Mouse (Mus musculus): ENCODE measurements around the gene Dnase1l3. TPM values are rescaled to one million over a fixed set of nuclear protein-coding genes. Genes with fewer than 3 reads are reported as not detected.
A peak's percentile ranks its signal among the peaks of the same experiment; 100 is the strongest.

Gene Dnase1l3
- polyA plus RNA-seq, 1 experiment from 2014 or later: 0.23 TPM

DNA sequence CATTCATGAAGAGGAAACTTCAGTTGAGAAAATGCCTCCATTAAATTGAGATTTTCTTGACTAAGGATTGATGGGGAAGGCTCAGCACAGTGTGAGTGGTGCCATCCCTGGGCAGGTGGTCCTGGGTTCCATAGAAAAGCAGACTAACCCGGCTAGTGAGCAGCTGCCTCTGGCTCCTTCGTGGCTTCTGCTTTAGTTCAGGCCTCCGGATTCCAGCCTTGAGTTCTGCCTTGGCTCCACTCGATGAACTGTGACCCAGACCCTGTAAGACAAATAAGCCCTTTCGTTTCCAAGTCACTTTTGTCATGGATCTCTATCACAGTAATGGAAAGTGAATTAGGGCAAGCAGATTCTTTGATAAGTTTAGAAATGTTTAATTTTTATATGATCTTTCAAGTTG lies 40.2 kb upstream of the Dnase1l3 start:
- H3K4me2 ChIP-seq: no peak overlapping the region
- no peaks in the 10 kb centered on the region for H3K9me3 ChIP-seq (ENCODE audit: control insufficient read depth, low read length)
- no peak overlapping the region for H3K27ac ChIP-seq (ENCODE audit: low read depth, low read length)
- H3K9ac ChIP-seq (ENCODE audit: low read length): no peak overlapping the region
- 66% methylated on average over 5 of the region's 5 CpGs for WGBS
- no peaks in the 10 kb centered on the region for H3K4me1 ChIP-seq (ENCODE audit: control insufficient read depth, insufficient read depth, low read length)
- no peak for DNase-seq (ENCODE audit: low spot score, missing footprints)
- H3K27me3 ChIP-seq (ENCODE audit: control insufficient read depth, insufficient read depth, low read length): no peaks in the 10 kb centered on the region
- ATAC-seq (ENCODE audit: low FRiP score): no peak
- no peaks in the 10 kb centered on the region for H3K36me3 ChIP-seq (ENCODE audit: control insufficient read depth, insufficient read depth, low read length)
- H3K4me3 ChIP-seq (ENCODE audit: low read depth, low read length): no peak overlapping the region

DNA sequence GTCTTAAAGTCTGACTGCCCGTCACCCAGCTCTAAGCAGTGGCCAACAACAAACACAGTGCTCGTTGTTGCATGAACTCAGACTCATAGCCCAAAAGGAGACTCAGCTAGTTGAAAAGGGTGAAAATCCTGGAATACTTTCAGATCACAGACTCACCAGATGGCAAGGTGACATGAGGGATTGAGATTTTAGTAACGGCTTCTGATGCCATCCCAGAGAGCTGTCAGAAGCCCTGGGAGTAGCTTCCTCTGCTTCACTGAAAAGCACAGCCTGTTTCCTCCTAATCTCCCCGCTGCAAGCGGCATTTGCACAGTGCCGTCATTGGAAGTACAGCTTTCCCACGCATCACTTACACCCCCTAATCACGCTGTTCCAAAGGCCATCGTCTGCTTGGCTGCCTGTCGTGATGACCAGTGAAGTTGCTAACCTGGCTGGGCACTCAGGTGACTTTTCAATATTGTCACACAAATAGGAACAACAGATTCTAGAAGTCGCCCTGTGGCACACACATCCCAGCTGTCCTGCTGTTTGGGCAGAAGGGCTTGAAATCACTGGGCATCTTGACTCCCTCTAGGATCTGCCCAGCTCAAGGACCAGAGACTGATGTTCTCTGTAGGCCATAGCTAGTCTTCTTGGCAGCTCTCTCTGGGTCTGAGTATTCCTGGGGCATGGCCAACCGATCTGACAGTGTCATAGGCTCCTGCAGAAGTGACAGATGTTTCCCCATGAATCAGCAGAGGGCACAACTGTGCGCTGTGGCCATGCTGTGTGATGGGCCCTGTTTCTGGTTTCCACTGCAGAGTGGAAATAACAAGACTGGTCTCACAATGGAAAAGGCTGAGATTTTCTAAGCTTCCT lies 37.9 kb upstream of the Dnase1l3 start:
- H3K4me2 ChIP-seq: no peak overlapping the region
- H3K27ac ChIP-seq (ENCODE audit: low read depth, low read length): no peak overlapping the region
- no peaks in the 10 kb centered on the region for H3K27me3 ChIP-seq (ENCODE audit: control insufficient read depth, insufficient read depth, low read length)
- H3K9ac ChIP-seq (ENCODE audit: low read length): no peak overlapping the region; the same call in 1 of the 2 replicates
- H3K36me3 ChIP-seq (ENCODE audit: control insufficient read depth, insufficient read depth, low read length): no peaks in the 10 kb centered on the region
- no peak for DNase-seq (ENCODE audit: low spot score, missing footprints)
- H3K9me3 ChIP-seq (ENCODE audit: control insufficient read depth, low read length): no peaks in the 10 kb centered on the region
- H3K4me1 ChIP-seq (ENCODE audit: control insufficient read depth, insufficient read depth, low read length): no peaks in the 10 kb centered on the region
- ATAC-seq (ENCODE audit: low FRiP score): no peak
- no peak overlapping the region for H3K4me3 ChIP-seq (ENCODE audit: low read depth, low read length)
- WGBS: 52% methylated on average over 13 of the region's 13 CpGs

GRCm38 (mm10) chr14:8030535-8030934 lies 36.2 kb upstream of the Dnase1l3 start:
- no peak for ATAC-seq (ENCODE audit: low FRiP score)
- H3K27ac ChIP-seq (ENCODE audit: low read depth, low read length): no peak overlapping the region
- no peak overlapping the region for H3K9ac ChIP-seq (ENCODE audit: low read length)
- no peaks in the 10 kb centered on the region for H3K36me3 ChIP-seq (ENCODE audit: control insufficient read depth, insufficient read depth, low read length)
- no peak overlapping the region for H3K4me2 ChIP-seq
- no peaks in the 10 kb centered on the region for H3K4me1 ChIP-seq (ENCODE audit: control insufficient read depth, insufficient read depth, low read length)
- no peaks in the 10 kb centered on the region for H3K27me3 ChIP-seq (ENCODE audit: control insufficient read depth, insufficient read depth, low read length)
- no peak for DNase-seq (ENCODE audit: low spot score, missing footprints)
- WGBS: 67% methylated on average over 4 of the region's 4 CpGs
- no peak overlapping the region for H3K4me3 ChIP-seq (ENCODE audit: low read depth, low read length)
- H3K9me3 ChIP-seq (ENCODE audit: control insufficient read depth, low read length): no peaks in the 10 kb centered on the region

DNA sequence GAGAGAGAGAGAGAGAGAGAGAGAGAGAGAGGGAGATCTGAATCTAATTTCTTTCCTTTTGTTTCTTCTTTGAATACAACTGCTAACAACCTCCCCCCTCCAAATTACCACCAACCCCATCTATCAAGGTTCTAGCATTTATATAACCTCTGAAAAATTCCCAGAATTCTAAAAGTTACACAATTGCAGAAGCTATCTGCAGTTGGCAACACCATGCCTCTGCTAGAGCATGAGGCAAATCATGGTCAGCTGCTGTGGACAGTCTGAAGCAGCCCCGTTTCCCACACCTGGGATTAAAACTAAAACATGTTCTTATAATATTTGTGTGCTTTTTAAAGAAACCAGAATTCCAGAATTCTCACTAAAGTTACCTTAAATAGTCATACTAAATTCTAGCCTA lies 35.4 kb upstream of the Dnase1l3 start:
- WGBS: 78% methylated on average over 1 of the region's 1 CpGs
- DNase-seq (ENCODE audit: low spot score, missing footprints) (no peak), ATAC-seq (ENCODE audit: low FRiP score) (no peak)
- H3K9me3 ChIP-seq (ENCODE audit: control insufficient read depth, low read length): no peaks in the 10 kb centered on the region
- H3K27me3 ChIP-seq (ENCODE audit: control insufficient read depth, insufficient read depth, low read length): no peaks in the 10 kb centered on the region
- H3K4me3 ChIP-seq (ENCODE audit: low read depth, low read length): no peak overlapping the region
- H3K27ac ChIP-seq (ENCODE audit: low read depth, low read length): no peak overlapping the region
- H3K9ac ChIP-seq (ENCODE audit: low read length): no peak overlapping the region
- H3K36me3 ChIP-seq (ENCODE audit: control insufficient read depth, insufficient read depth, low read length): no peaks in the 10 kb centered on the region
- no peaks in the 10 kb centered on the region for H3K4me1 ChIP-seq (ENCODE audit: control insufficient read depth, insufficient read depth, low read length)
- H3K4me2 ChIP-seq: no peak overlapping the region

DNA sequence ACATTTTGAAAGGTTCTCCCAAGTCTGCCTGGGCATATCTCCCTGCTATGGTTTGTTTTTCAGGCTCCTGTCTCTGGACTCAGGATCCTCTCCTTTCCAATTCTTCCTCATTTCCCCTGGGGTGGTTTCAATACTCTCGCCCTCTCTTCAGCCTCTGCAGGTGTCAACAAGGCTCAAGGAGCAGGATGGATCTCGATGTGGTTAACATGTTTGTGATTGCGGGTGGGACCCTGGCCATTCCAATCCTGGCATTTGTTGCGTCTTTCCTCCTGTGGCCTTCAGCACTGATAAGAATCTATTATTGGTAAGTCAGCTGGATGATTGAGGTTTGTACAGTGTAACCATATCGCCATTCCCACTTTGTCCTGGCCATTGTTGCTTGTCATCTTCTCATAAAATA lies 33.7 kb upstream of the Dnase1l3 start:
- DNase-seq (ENCODE audit: low spot score, missing footprints) (no peak), ATAC-seq (ENCODE audit: low FRiP score) (no peak)
- Histone ChIP-seq H3K4me3 (ENCODE audit: low read depth, low read length) (no peak overlapping the region), H3K27me3 (ENCODE audit: control insufficient read depth, insufficient read depth, low read length) (no peaks in the 10 kb centered on the region), H3K4me1 (ENCODE audit: control insufficient read depth, insufficient read depth, low read length) (no peaks in the 10 kb centered on the region), H3K36me3 (ENCODE audit: control insufficient read depth, insufficient read depth, low read length) (no peaks in the 10 kb centered on the region), H3K9me3 (ENCODE audit: control insufficient read depth, low read length) (no peaks in the 10 kb centered on the region), H3K27ac (ENCODE audit: low read depth, low read length) (no peak overlapping the region), H3K4me2 (no peak overlapping the region), H3K9ac (ENCODE audit: low read length) (no peak overlapping the region)
- WGBS: 90% methylated on average over 5 of the region's 5 CpGs

- H3K9ac ChIP-seq (ENCODE audit: low read length): no peak overlapping the region
- DNase-seq (ENCODE audit: low spot score, missing footprints) (no peak), ATAC-seq (ENCODE audit: low FRiP score) (no peak)
- H3K36me3 ChIP-seq (ENCODE audit: control insufficient read depth, insufficient read depth, low read length): no peaks in the 10 kb centered on the region
- no peaks in the 10 kb centered on the region for H3K9me3 ChIP-seq (ENCODE audit: control insufficient read depth, low read length)
- no peak overlapping the region for H3K4me2 ChIP-seq
- H3K27me3 ChIP-seq (ENCODE audit: control insufficient read depth, insufficient read depth, low read length): no peaks in the 10 kb centered on the region
- H3K4me3 ChIP-seq (ENCODE audit: low read depth, low read length): no peak overlapping the region
- 84% methylated on average over 10 of the region's 10 CpGs for WGBS
- no peaks in the 10 kb centered on the region for H3K4me1 ChIP-seq (ENCODE audit: control insufficient read depth, insufficient read depth, low read length)
- H3K27ac ChIP-seq (ENCODE audit: low read depth, low read length): no peak overlapping the region
Measured at GRCm38 (mm10) chr14:8026769-8027531, 32.6 kb upstream of the Dnase1l3 start.

DNA sequence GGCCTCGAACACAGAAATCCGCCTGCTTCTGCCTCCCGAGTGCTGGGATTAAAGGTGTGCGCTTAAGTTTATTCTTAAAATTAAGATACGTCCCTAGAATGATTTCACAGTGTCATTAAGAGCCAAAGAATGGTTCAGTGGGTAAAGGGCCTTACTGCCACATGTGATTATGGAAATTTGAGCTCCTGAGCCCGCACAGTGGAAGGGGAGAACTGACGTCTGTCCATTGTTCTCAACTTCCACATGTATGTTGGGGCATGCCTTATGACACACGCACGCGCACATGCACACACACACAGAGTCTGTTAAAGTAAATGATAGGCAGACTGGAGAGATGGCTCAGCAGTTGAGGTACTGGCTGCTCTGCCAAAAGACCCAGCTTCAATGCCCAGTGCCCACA lies 30.6 kb upstream of the Dnase1l3 start:
- no peak overlapping the region for H3K4me2 ChIP-seq
- no peaks in the 10 kb centered on the region for H3K36me3 ChIP-seq (ENCODE audit: control insufficient read depth, insufficient read depth, low read length)
- DNase-seq (ENCODE audit: low spot score, missing footprints): no peak
- H3K9me3 ChIP-seq (ENCODE audit: control insufficient read depth, low read length): no peaks in the 10 kb centered on the region
- WGBS: 92% methylated on average over 10 of the region's 10 CpGs
- ATAC-seq (ENCODE audit: low FRiP score): no peak
- no peaks in the 10 kb centered on the region for H3K4me1 ChIP-seq (ENCODE audit: control insufficient read depth, insufficient read depth, low read length)
- H3K4me3 ChIP-seq (ENCODE audit: low read depth, low read length): no peak overlapping the region
- H3K27me3 ChIP-seq (ENCODE audit: control insufficient read depth, insufficient read depth, low read length): no peaks in the 10 kb centered on the region
- H3K9ac ChIP-seq (ENCODE audit: low read length): no peak overlapping the region
- H3K27ac ChIP-seq (ENCODE audit: low read depth, low read length): no peak overlapping the region

GRCm38 (mm10) chr14:8024469-8024868 lies 30.1 kb upstream of the Dnase1l3 start:
- no peak overlapping the region for H3K9ac ChIP-seq (ENCODE audit: low read length)
- DNase-seq (ENCODE audit: low spot score, missing footprints) (no peak), ATAC-seq (ENCODE audit: low FRiP score) (no peak)
- H3K27ac ChIP-seq (ENCODE audit: low read depth, low read length): no peak overlapping the region
- no peaks in the 10 kb centered on the region for H3K4me1 ChIP-seq (ENCODE audit: control insufficient read depth, insufficient read depth, low read length)
- H3K4me3 ChIP-seq (ENCODE audit: low read depth, low read length): no peak overlapping the region
- 54% methylated on average over 6 of the region's 6 CpGs for WGBS
- no peaks in the 10 kb centered on the region for H3K36me3 ChIP-seq (ENCODE audit: control insufficient read depth, insufficient read depth, low read length)
- H3K27me3 ChIP-seq (ENCODE audit: control insufficient read depth, insufficient read depth, low read length): no peaks in the 10 kb centered on the region
- no peaks in the 10 kb centered on the region for H3K9me3 ChIP-seq (ENCODE audit: control insufficient read depth, low read length)
- no peak overlapping the region for H3K4me2 ChIP-seq

GRCm38 (mm10) chr14:8020546-8020945 lies 26.2 kb upstream of the Dnase1l3 start:
- H3K9ac ChIP-seq (ENCODE audit: low read length): no peak overlapping the region
- no peaks in the 10 kb centered on the region for H3K9me3 ChIP-seq (ENCODE audit: control insufficient read depth, low read length)
- H3K4me3 ChIP-seq (ENCODE audit: low read depth, low read length): no peak overlapping the region
- no peaks in the 10 kb centered on the region for H3K36me3 ChIP-seq (ENCODE audit: control insufficient read depth, insufficient read depth, low read length)
- H3K4me1 ChIP-seq (ENCODE audit: control insufficient read depth, insufficient read depth, low read length): no peaks in the 10 kb centered on the region
- ATAC-seq (ENCODE audit: low FRiP score) (no peak), DNase-seq (ENCODE audit: low spot score, missing footprints) (peak; percentile 73)
- H3K27me3 ChIP-seq (ENCODE audit: control insufficient read depth, insufficient read depth, low read length): no peaks in the 10 kb centered on the region
- WGBS: 88% methylated on average over 7 of the region's 7 CpGs
- H3K27ac ChIP-seq (ENCODE audit: low read depth, low read length): no peak overlapping the region
- no peak overlapping the region for H3K4me2 ChIP-seq
